Mouse (Mus musculus) forebrain, embryonic 14.5 days (tissue): ENCODE results near the gene Emsy. TPM values are rescaled to one million over a fixed set of nuclear protein-coding genes. Genes with fewer than 3 reads are reported as not detected.

Source experiments
- ATAC-seq: fragments of 200-750 bp; cut with Nextera tagmentation; 2 replicates; pipeline ENCODE4 v1.8.0; 2017; ENCODE audit warnings: mild to moderate bottlenecking, moderate library complexity
- DNase-seq: peaks from one replicate; pipeline ENCODE4 v3.0.0-alpha.2; 2015; ENCODE audit warnings: low spot score
- H3K27ac ChIP-seq: fragments of 300-500 bp; sonication (generic); 2 replicates; pipeline ENCODE4 v1.5.1; 2014; ENCODE audit warnings: low read depth, mild to moderate bottlenecking, control low read depth, low read length, moderate library complexity
- H3K27me3 ChIP-seq: fragments of 300-500 bp; sonication (generic); replicated peaks from 2 replicates; pipeline ENCODE4 v1.6.1; 2014; ENCODE audit warnings: low read length, control low read depth, mixed read lengths; ENCODE audit not compliant: control insufficient read depth, insufficient read depth
- H3K36me3 ChIP-seq: fragments of 300-500 bp; sonication (generic); 2 replicates; pipeline ENCODE4 v1.6.1; 2014; ENCODE audit warnings: low read length, control low read depth; ENCODE audit not compliant: control insufficient read depth, insufficient read depth
- H3K4me1 ChIP-seq: fragments of 300-500 bp; sonication (generic); 2 replicates; pipeline ENCODE4 v1.6.1; 2014; ENCODE audit warnings: antibody characterized with exemption, low read length, control low read depth; ENCODE audit not compliant: control insufficient read depth, insufficient read depth
- H3K4me2 ChIP-seq: fragments of 300-500 bp; sonication (generic); 2 replicates; pipeline ENCODE4 v1.6.1; 2014; ENCODE audit warnings: mild to moderate bottlenecking, control low read depth, low read length
- H3K4me3 ChIP-seq: fragments of 300-500 bp; sonication (generic); 2 replicates; pipeline ENCODE4 v1.5.1; 2014; ENCODE audit warnings: low read depth, low read length, control low read depth
- H3K9ac ChIP-seq: fragments of 300-500 bp; sonication (generic); 2 replicates; pipeline ENCODE4 v1.6.1; 2014; ENCODE audit warnings: mild to moderate bottlenecking, low read length, control low read depth, moderate library complexity
- H3K9me3 ChIP-seq: fragments of 300-500 bp; sonication (generic); replicated peaks from 2 replicates; pipeline ENCODE4 v1.6.1; 2016; ENCODE audit warnings: low read length, control low read depth, mixed read lengths; ENCODE audit not compliant: control insufficient read depth
- WGBS: fragments of 180-500 bp; shearing (Covaris S2); extraction: QIAGEN DNeasy Blood & Tissue Kit; methylation state at CpG from one replicate; pipeline ENCODE4 v1.1.7; 2014; 5-methylcytosine and 5-hydroxymethylcytosine counted together
- polyA plus RNA-seq: library from polyadenylated mRNA; unstranded; fragments of >200 nt; fragmentation: Nextera tagmentation; extraction: Ambion mirVana; gene quantifications from 2 replicates; pipeline ENCODE4 v1.2.1, GENCODE M21; 2014

The Emsy gene
- polyA plus RNA-seq, 1 experiment from 2014 or later = 49.4 TPM

DNA sequence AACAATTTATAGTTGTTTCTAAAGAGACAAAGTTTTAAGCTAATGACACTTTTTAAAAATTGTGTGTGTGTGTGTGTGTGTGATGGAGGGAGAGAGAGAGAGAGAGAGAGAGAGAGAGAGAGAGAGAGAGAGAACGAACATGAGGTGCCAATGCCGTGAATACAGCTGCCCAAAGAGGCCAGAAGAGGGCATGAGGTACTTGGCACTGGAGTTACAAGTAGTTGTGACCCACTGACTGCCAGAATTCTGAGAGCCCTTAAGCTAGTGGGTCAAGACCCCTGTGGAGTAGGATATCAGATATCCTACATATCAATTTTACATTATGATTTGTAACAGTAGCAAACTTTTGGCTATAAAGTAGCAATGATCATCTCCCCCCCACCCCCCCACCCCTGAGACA lies 4.9 kb downstream of the Emsy start:
- Histone ChIP-seq H3K9ac (no peak overlapping the region), H3K36me3 (peaks cover 52% of the 10 kb centered on the region), H3K4me3 (no peak overlapping the region), H3K27ac (no peak overlapping the region), H3K27me3 (no peaks in the 10 kb centered on the region), H3K9me3 (no peaks in the 10 kb centered on the region), H3K4me1 (peaks cover 9% of the 10 kb centered on the region; the same call in 1 of the 2 replicates), H3K4me2 (no peak overlapping the region)
- no peak for ATAC-seq
- WGBS = 76% methylated on average over 2 of the region's 2 CpGs
- DNase-seq = no peak

DNA sequence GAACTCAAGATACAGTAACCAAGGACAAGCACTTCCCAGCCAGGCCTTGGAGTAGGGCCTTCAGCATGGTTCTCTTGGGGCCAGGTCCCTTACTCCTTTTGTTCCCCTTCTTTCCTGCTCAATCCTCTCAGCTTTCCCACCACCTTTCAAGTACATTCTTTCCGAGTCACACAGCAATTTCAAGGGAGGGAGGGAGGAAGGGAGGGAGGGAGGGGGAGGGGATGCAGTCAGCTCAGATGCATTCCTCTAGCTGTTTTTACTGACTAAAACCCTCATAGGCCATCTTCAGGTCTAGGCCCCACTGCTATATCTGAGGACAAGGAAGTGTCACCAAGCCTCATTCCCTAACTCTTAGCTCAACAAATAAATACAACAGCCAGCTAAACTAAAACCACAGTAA lies 12.3 kb downstream of the Emsy start:
- 0% methylated on average over 1 of the region's 1 CpGs for WGBS
- peaks cover 46% of the 10 kb centered on the region for H3K36me3 ChIP-seq

DNA sequence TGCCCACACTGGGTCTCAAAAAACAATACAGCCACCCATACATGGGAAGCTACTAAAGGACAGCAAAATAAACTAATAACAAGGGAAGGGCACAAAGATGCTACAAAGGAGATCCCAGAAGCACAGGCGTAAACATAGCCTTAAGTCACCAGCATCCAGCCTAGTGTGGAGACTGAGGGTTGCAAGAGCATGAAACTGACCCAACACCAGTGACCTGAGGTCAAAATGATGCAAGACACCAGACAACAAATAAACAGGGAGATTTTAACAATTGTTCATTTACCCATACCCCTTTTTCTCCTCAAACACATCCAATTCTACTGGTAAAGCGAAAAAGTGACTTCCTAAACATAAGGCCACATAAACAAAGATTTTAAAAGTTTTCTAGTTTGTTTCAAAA lies 20.0 kb downstream of the Emsy start:
- no peaks in the 10 kb centered on the region for H3K9me3 ChIP-seq
- H3K9ac ChIP-seq = no peak overlapping the region
- no peak overlapping the region for H3K4me3 ChIP-seq
- H3K4me1 ChIP-seq = no peaks in the 10 kb centered on the region
- ATAC-seq (no peak), DNase-seq (no peak)
- H3K27ac ChIP-seq = no peak overlapping the region
- H3K36me3 ChIP-seq = peaks cover 56% of the 10 kb centered on the region
- WGBS = 94% methylated on average over 2 of the region's 2 CpGs
- H3K4me2 ChIP-seq = no peak overlapping the region
- H3K27me3 ChIP-seq = no peaks in the 10 kb centered on the region

More for the DNA sequence above, 12.3 kb downstream of the Emsy start:
- DNase-seq (no peak), ATAC-seq (no peak)
- Histone ChIP-seq H3K4me3 (no peak overlapping the region), H3K9me3 (no peaks in the 10 kb centered on the region), H3K9ac (no peak overlapping the region), H3K4me1 (no peaks in the 10 kb centered on the region), H3K27me3 (no peaks in the 10 kb centered on the region), H3K27ac (no peak overlapping the region), H3K4me2 (no peak overlapping the region)

GRCm38 (mm10) chr7:98633032-98633431 lies 23.6 kb downstream of the Emsy start:
- no peak overlapping the region for H3K4me2 ChIP-seq

GRCm38 (mm10) chr7:98629947-98630346 lies 26.6 kb downstream of the Emsy start:
- DNase-seq = no peak
- H3K27me3 ChIP-seq = no peaks in the 10 kb centered on the region
- no peaks in the 10 kb centered on the region for H3K4me1 ChIP-seq
- peaks cover 41% of the 10 kb centered on the region for H3K36me3 ChIP-seq
- H3K9ac ChIP-seq = no peak overlapping the region
- H3K4me2 ChIP-seq = no peak overlapping the region
- H3K27ac ChIP-seq = no peak overlapping the region
- 96% methylated on average over 7 of the region's 7 CpGs for WGBS
- no peak for ATAC-seq
- no peaks in the 10 kb centered on the region for H3K9me3 ChIP-seq
- H3K4me3 ChIP-seq = no peak overlapping the region

More at GRCm38 (mm10) chr7:98633032-98633431, 23.6 kb downstream of the Emsy start:
- Histone ChIP-seq H3K4me1 (no peaks in the 10 kb centered on the region), H3K9me3 (no peaks in the 10 kb centered on the region), H3K27me3 (no peaks in the 10 kb centered on the region), H3K36me3 (peaks cover 49% of the 10 kb centered on the region), H3K27ac (no peak overlapping the region), H3K9ac (no peak overlapping the region), H3K4me3 (no peak overlapping the region)
- DNase-seq (no peak), ATAC-seq (no peak)
- WGBS = 70% methylated on average over 3 of the region's 3 CpGs

DNA sequence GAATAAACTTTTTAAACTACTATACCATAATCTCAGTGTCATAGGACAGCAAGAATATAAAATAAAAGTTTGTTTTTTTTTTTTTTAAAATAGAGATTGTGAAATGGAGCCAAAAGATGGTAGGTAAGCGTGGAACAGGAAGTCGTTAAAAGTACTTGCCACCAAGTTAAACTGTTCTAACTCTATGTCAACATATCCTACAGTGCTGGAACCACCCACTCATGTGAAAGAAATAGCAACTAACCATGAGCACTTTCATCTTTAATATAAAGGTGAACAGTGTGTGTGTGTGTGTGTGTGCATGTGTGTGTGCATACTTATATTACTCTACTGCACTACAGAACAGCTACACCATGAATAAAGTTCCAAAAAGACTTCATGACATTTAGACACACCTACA lies 38.8 kb downstream of the Emsy start:
- Histone ChIP-seq H3K4me2 (no peak overlapping the region), H3K27me3 (no peaks in the 10 kb centered on the region), H3K27ac (no peak overlapping the region), H3K9me3 (no peaks in the 10 kb centered on the region), H3K9ac (no peak overlapping the region), H3K4me1 (no peaks in the 10 kb centered on the region), H3K36me3 (peaks cover 45% of the 10 kb centered on the region), H3K4me3 (no peak overlapping the region)
- ATAC-seq = no peak
- DNase-seq = no peak
- 89% methylated on average over 2 of the region's 2 CpGs for WGBS

GRCm38 (mm10) chr7:98612936-98613335 lies 43.6 kb downstream of the Emsy start:
- peaks cover 48% of the 10 kb centered on the region for H3K36me3 ChIP-seq
- DNase-seq = peak; percentile 39
- WGBS = 82% methylated on average over 1 of the region's 1 CpGs

GRCm38 (mm10) chr7:98608520-98608919 lies 48.1 kb downstream of the Emsy start:
- Histone ChIP-seq H3K27ac (no peak overlapping the region), H3K36me3 (peaks cover 24% of the 10 kb centered on the region)
- no peak for ATAC-seq

More at GRCm38 (mm10) chr7:98612936-98613335, 43.6 kb downstream of the Emsy start:
- no peak for ATAC-seq
- no peak overlapping the region for H3K27ac ChIP-seq
- H3K4me2 ChIP-seq = no peak overlapping the region
- H3K9me3 ChIP-seq = no peaks in the 10 kb centered on the region
- H3K9ac ChIP-seq = no peak overlapping the region
- no peaks in the 10 kb centered on the region for H3K4me1 ChIP-seq
- H3K27me3 ChIP-seq = no peaks in the 10 kb centered on the region
- no peak overlapping the region for H3K4me3 ChIP-seq

DNA sequence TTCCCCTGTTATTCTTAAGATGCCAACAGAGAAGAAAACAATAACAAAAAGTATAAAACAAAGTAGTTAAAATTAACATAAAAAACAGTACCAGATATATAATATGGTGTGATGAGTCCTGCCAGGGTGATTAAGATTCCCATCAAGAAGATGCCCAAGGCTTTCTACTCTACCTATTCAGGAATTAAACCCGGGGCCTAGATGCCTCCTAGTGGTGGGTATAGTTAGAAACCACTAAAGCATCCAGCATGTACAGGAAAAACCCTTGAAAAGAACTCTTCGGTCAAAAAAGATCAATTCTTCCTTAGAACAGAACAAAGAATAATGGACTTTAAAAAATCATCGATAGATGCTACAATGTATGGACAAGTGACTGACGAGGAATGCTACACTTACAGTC lies 49.4 kb downstream of the Emsy start:
- ATAC-seq = no peak
- H3K4me3 ChIP-seq = no peak overlapping the region
- H3K27me3 ChIP-seq = no peaks in the 10 kb centered on the region
- H3K4me1 ChIP-seq = no peaks in the 10 kb centered on the region
- H3K9ac ChIP-seq = no peak overlapping the region
- DNase-seq = peak; percentile 30
- peaks cover 26% of the 10 kb centered on the region for H3K36me3 ChIP-seq
- no peaks in the 10 kb centered on the region for H3K9me3 ChIP-seq
- no peak overlapping the region for H3K4me2 ChIP-seq
- 80% methylated on average over 4 of the region's 4 CpGs for WGBS
- no peak overlapping the region for H3K27ac ChIP-seq

More at GRCm38 (mm10) chr7:98608520-98608919, 48.1 kb downstream of the Emsy start:
- no peaks in the 10 kb centered on the region for H3K27me3 ChIP-seq
- no peak overlapping the region for H3K4me2 ChIP-seq
- H3K9ac ChIP-seq = no peak overlapping the region
- no peaks in the 10 kb centered on the region for H3K4me1 ChIP-seq
- H3K4me3 ChIP-seq = no peak overlapping the region
- no peaks in the 10 kb centered on the region for H3K9me3 ChIP-seq
- no peak for DNase-seq
